9 mouse cellular contexts compared by ENCODE assay signal in the genomic region with DNA sequence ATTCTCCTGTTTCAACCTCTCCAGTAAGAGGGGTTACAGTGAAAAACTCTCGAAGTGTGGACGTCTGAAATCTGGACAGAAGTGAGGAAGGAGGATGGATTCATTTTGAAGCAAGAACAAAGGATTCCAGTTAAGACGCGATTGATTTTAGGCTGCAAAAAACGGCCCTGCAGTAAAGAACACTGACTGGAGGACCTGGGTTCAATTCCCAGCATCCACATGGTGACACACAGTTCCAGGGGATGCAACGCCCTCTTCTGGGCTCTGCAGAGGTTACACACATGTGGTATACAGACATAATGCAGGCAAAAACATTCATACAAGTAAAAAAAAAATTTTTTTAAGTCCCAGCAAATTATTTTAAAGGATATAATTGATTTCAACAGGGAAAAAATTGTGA. TPM values are rescaled to one million over a fixed set of nuclear protein-coding genes. Genes with fewer than 3 reads are reported as not detected.
A peak's percentile ranks its signal among the peaks of the same experiment; 100 is the strongest.
DNase-seq lines count a peak whose midpoint lies in the region; ATAC-seq lines count a peak whose summit lies in the region.
"Had no signal": no experiment of that assay in that cellular context is flagged by ENCODE, and none has a peak within 500 bp of the region (broad histone marks: within the 10 kb centered on the region; RNA-seq: fewer than 3 reads in every experiment).

No protein-coding gene starts in this region.

- ATAC-seq in heart, embryonic 12.5 days (ENCODE audit: insufficient number of reproducible peaks, low FRiP score) = no peak
- ATAC-seq in hindbrain, embryonic 13.5 days (ENCODE audit: low FRiP score) = no peak
- ATAC-seq in midbrain, embryonic 13.5 days = no peak

- H3K4me3 ChIP-seq in heart, embryonic 12.5 days = peak overlapping the region; percentile 63
- peak overlapping the region; percentile 74 for H3K4me3 ChIP-seq in hindbrain, embryonic 13.5 days
- peak overlapping the region; percentile 76 for H3K4me3 ChIP-seq in midbrain, embryonic 13.5 days (replicated peaks)

- DNase-seq in heart, adult 8-10 months (ENCODE audit: low spot score) = no peak
- peak; percentile 58 for DNase-seq in R1 (ENCODE audit: low read depth, low spot score)
- no peak for DNase-seq in right cerebral cortex, postnatal 36 days (ENCODE audit: low spot score in 2 of 2)
- DNase-seq in ovary, postnatal 36 days (ENCODE audit: low spot score) = no peak
- no peak for DNase-seq in layer of hippocampus, postnatal 14 days (ENCODE audit: low spot score in 2 of 2)

- peak overlapping the region; percentile 89 for H3K4me2 ChIP-seq in heart, embryonic 12.5 days
- peak overlapping the region; percentile 95 for H3K4me2 ChIP-seq in hindbrain, embryonic 13.5 days
- H3K4me2 ChIP-seq in midbrain, embryonic 13.5 days (replicated peaks) = peak overlapping the region; percentile 69

- peak overlapping the region; percentile 57; the same call in 1 of the 2 replicates for H3K9ac ChIP-seq in heart, embryonic 12.5 days
- peak overlapping the region; percentile 40; the same call in 1 of the 2 replicates for H3K9ac ChIP-seq in hindbrain, embryonic 13.5 days
- no peak overlapping the region for H3K9ac ChIP-seq in midbrain, embryonic 13.5 days (replicated peaks)

- H3K9me3 ChIP-seq in heart, embryonic 12.5 days (replicated peaks) = no peaks in the 10 kb centered on the region
- no peaks in the 10 kb centered on the region for H3K9me3 ChIP-seq in hindbrain, embryonic 13.5 days
- H3K9me3 ChIP-seq in midbrain, embryonic 13.5 days = no peaks in the 10 kb centered on the region

- no peak overlapping the region for H3K27ac ChIP-seq in heart, embryonic 12.5 days (ENCODE audit: poor library complexity, severe bottlenecking)
- H3K27ac ChIP-seq in hindbrain, embryonic 13.5 days = no peak overlapping the region
- H3K27ac ChIP-seq in midbrain, embryonic 13.5 days = no peak overlapping the region

- H3K36me3 ChIP-seq in heart, embryonic 12.5 days = no peaks in the 10 kb centered on the region
- H3K36me3 ChIP-seq in hindbrain, embryonic 13.5 days = no peaks in the 10 kb centered on the region
- no peaks in the 10 kb centered on the region for H3K36me3 ChIP-seq in midbrain, embryonic 13.5 days

- H3K27me3 ChIP-seq in heart, embryonic 12.5 days (replicated peaks) = no peaks in the 10 kb centered on the region
- H3K27me3 ChIP-seq in hindbrain, embryonic 13.5 days = peaks cover 46% of the 10 kb centered on the region
- H3K27me3 ChIP-seq in midbrain, embryonic 13.5 days = peaks cover 22% of the 10 kb centered on the region

- peaks cover 4% of the 10 kb centered on the region; the same call in 1 of the 2 replicates for H3K4me1 ChIP-seq in heart, embryonic 12.5 days (replicated peaks)
- peaks cover 19% of the 10 kb centered on the region for H3K4me1 ChIP-seq in hindbrain, embryonic 13.5 days (replicated peaks)
- peaks cover 23% of the 10 kb centered on the region for H3K4me1 ChIP-seq in midbrain, embryonic 13.5 days (replicated peaks)

- 25% methylated on average over 6 of the region's 6 CpGs for WGBS in heart, embryonic 12.5 days
- 38% methylated on average over 6 of the region's 6 CpGs for WGBS in hindbrain, embryonic 13.5 days
- WGBS in midbrain, embryonic 13.5 days = 32% methylated on average over 6 of the region's 6 CpGs

RNA-seq across cellular contexts. Expression of a gene that starts 1.0 kb away (rescaled TPM):
- polyA plus RNA-seq in heart, embryonic 12.5 days (2016; fragmentation: Nextera tagmentation; extraction: Ambion mirVana) = 6.9 and 7.1 TPM in 2 replicates
- 1 to 10 TPM; 3.0 to 5.4 (median 3.4) TPM for total RNA-seq in heart, adult 8-10 months (2022)
- polyA plus RNA-seq in hindbrain, embryonic 13.5 days (2015; fragmentation: Nextera tagmentation; extraction: Ambion mirVana) = 11.3 and 12.8 TPM in 2 replicates
- 20.7 and 24.1 TPM in 2 replicates for polyA plus RNA-seq in midbrain, embryonic 13.5 days (2015; fragmentation: Nextera tagmentation; extraction: Ambion mirVana)
- total RNA-seq in layer of hippocampus, postnatal 14 days (2021) = 10 to 100 TPM; 19.6 to 27.8 TPM

RNA-seq across cellular contexts. Expression of a gene that starts 18.8 kb away (rescaled TPM):
- 0.08 TPM in 1 of 2 replicates, not detected in the other for polyA plus RNA-seq in heart, embryonic 12.5 days (2016; fragmentation: Nextera tagmentation; extraction: Ambion mirVana)
- not detected for total RNA-seq in heart, adult 8-10 months (2022)
- not detected in 2 replicates for polyA plus RNA-seq in hindbrain, embryonic 13.5 days (2015; fragmentation: Nextera tagmentation; extraction: Ambion mirVana)
- not detected in 2 replicates for polyA plus RNA-seq in midbrain, embryonic 13.5 days (2015; fragmentation: Nextera tagmentation; extraction: Ambion mirVana)
- total RNA-seq in layer of hippocampus, postnatal 14 days (2021) = not detected
- total RNA-seq: left cerebral cortex, postnatal 14 days had no signal

RNA-seq across cellular contexts. Expression of a gene that starts 40.7 kb away (rescaled TPM):
- not detected in 2 replicates for polyA plus RNA-seq in heart, embryonic 12.5 days (2016; fragmentation: Nextera tagmentation; extraction: Ambion mirVana)
- total RNA-seq in heart, adult 8-10 months (2022) = not detected
- polyA plus RNA-seq in hindbrain, embryonic 13.5 days (2015; fragmentation: Nextera tagmentation; extraction: Ambion mirVana) = not detected in 2 replicates
- not detected in 2 replicates for polyA plus RNA-seq in midbrain, embryonic 13.5 days (2015; fragmentation: Nextera tagmentation; extraction: Ambion mirVana)
- total RNA-seq in layer of hippocampus, postnatal 14 days (2021) = not detected
- total RNA-seq: left cerebral cortex, postnatal 14 days had no signal

RNA-seq across cellular contexts. Expression of a gene that starts 50.0 kb away (rescaled TPM):
- 76.2 and 76.8 TPM in 2 replicates for polyA plus RNA-seq in heart, embryonic 12.5 days (2016; fragmentation: Nextera tagmentation; extraction: Ambion mirVana)
- 100 to 1,000 TPM; 105 to 122 (median 115) TPM for total RNA-seq in heart, adult 8-10 months (2022)
- polyA plus RNA-seq in hindbrain, embryonic 13.5 days (2015; fragmentation: Nextera tagmentation; extraction: Ambion mirVana) = 44.3 and 44.9 TPM in 2 replicates
- polyA plus RNA-seq in midbrain, embryonic 13.5 days (2015; fragmentation: Nextera tagmentation; extraction: Ambion mirVana) = 42.8 and 47.4 TPM in 2 replicates
- total RNA-seq in layer of hippocampus, postnatal 14 days (2021) = 10 to 100 TPM; 37.9 to 41.2 TPM

RNA-seq across cellular contexts. Expression of a gene that starts 54.7 kb away (rescaled TPM):
- polyA plus RNA-seq in heart, embryonic 12.5 days (2016; fragmentation: Nextera tagmentation; extraction: Ambion mirVana) = not detected in 2 replicates
- not detected for total RNA-seq in heart, adult 8-10 months (2022)
- polyA plus RNA-seq in hindbrain, embryonic 13.5 days (2015; fragmentation: Nextera tagmentation; extraction: Ambion mirVana) = not detected in 2 replicates
- not detected in 2 replicates for polyA plus RNA-seq in midbrain, embryonic 13.5 days (2015; fragmentation: Nextera tagmentation; extraction: Ambion mirVana)
- total RNA-seq in layer of hippocampus, postnatal 14 days (2021) = not detected
- total RNA-seq: left cerebral cortex, postnatal 14 days had no signal
